Mouse (Mus musculus) CH12.LX (cell line): ENCODE measurements around the gene H2-M10.5.

Experiments used
- CHD1 ChIP-seq: IDR thresholded peaks from 2 replicates; pipeline ENCODE4 v1.6.1; 2012; ENCODE audit warnings: low read depth, low read length, improper control_type of control experiment, inconsistent platforms
- CTCF ChIP-seq, 2 experiments: IDR thresholded peaks in 1 of 2; conservative IDR thresholded peaks in 1 of 2; 2 replicates each; pipeline ENCODE4 v1.5.1; 2011 to 2012; ENCODE audit warnings: low read depth in 2 of 2, low read length in 2 of 2, improper control_type of control experiment in 1 of 2, inconsistent platforms in 1 of 2, mild to moderate bottlenecking in 1 of 2, moderate library complexity in 1 of 2
- EP300 ChIP-seq: IDR thresholded peaks from 2 replicates; pipeline ENCODE4 v1.6.1; 2011; ENCODE audit warnings: low read length, improper control_type of control experiment
- GABPA ChIP-seq: IDR thresholded peaks from 2 replicates; pipeline ENCODE4 v1.6.1; 2012; ENCODE audit warnings: low read depth, low read length, improper control_type of control experiment, inconsistent platforms; ENCODE audit not compliant: insufficient replicate concordance
- HCFC1 ChIP-seq: IDR thresholded peaks from 2 replicates; pipeline ENCODE4 v1.6.1; 2012; ENCODE audit warnings: low read depth, mild to moderate bottlenecking, inconsistent platforms, low read length, improper control_type of control experiment
- MXI1 ChIP-seq: IDR thresholded peaks from 2 replicates; pipeline ENCODE4 v1.6.1; 2011; ENCODE audit warnings: mild to moderate bottlenecking, low read depth, low read length, improper control_type of control experiment
- PAX5 ChIP-seq: IDR thresholded peaks from 2 replicates; pipeline ENCODE4 v1.6.1; 2012; ENCODE audit warnings: low read length, inconsistent platforms, mixed read lengths
- POLR2A ChIP-seq: IDR thresholded peaks from 2 replicates; pipeline ENCODE4 v1.6.1; 2011; ENCODE audit warnings: low read depth, mild to moderate bottlenecking, improper control_type of control experiment, low read length
- POLR2AphosphoS2 ChIP-seq: IDR thresholded peaks from 2 replicates; pipeline ENCODE4 v1.6.1; 2011; ENCODE audit warnings: low read depth, low read length, improper control_type of control experiment
- RCOR1 ChIP-seq: conservative IDR thresholded peaks from 2 replicates; pipeline ENCODE4 v1.6.1; 2012; ENCODE audit warnings: low read depth, mild to moderate bottlenecking, inconsistent platforms, low read length, improper control_type of control experiment
- SMC3 ChIP-seq: IDR thresholded peaks from 2 replicates; pipeline ENCODE4 v1.6.1; 2011; ENCODE audit warnings: low read depth, low read length, improper control_type of control experiment
- TBP ChIP-seq: conservative IDR thresholded peaks from 2 replicates; pipeline ENCODE4 v1.6.1; 2011; ENCODE audit warnings: low read depth, low read length, improper control_type of control experiment
- UBTF ChIP-seq: IDR thresholded peaks from 2 replicates; pipeline ENCODE4 v1.6.1; 2012; ENCODE audit warnings: low read depth, mild to moderate bottlenecking, inconsistent platforms, low read length, improper control_type of control experiment, moderate library complexity
- ZMIZ1 ChIP-seq: IDR thresholded peaks from 2 replicates; pipeline ENCODE4 v1.6.1; 2012; ENCODE audit warnings: low read depth, mild to moderate bottlenecking, inconsistent platforms, low read length, improper control_type of control experiment

DNA sequence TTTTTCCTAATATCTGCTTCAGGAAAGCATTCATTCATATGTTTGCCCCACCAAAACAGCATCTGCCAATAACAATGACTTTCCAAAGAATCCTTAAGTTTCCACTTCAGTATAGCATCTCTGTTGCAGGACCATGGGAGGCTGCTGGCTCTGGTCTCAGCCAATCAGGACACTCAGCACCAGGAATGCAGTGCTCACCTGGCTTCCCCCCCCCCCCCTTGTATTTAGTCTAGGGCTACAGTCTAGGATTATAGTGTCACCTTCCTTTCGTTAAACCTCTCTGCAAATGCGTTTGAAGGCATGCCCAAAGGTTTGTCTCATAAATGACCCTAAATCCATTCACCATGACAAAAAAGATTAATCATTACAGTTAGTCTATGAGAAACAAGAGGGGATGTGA is 15.6 kb downstream of the H2-M10.5 start:
- no peak for TF ChIP-seq POLR2A
- no peak for TF ChIP-seq CTCF (conservative IDR thresholded peaks at IDR 0.05 in 1 of 2, IDR thresholded peaks at IDR 0.05 in 1 of 2; ENCODE audit: low read depth in 2 of 2, low read length in 2 of 2)
- TF ChIP-seq GABPA, result no peak
- no peak for TF ChIP-seq PAX5
- TF ChIP-seq ZMIZ1, result no peak
- TF ChIP-seq MXI1, result no peak
- no peak for TF ChIP-seq POLR2AphosphoS2
- no peak for TF ChIP-seq TBP
- no peak for TF ChIP-seq HCFC1
- TF ChIP-seq EP300, result no peak
- TF ChIP-seq CHD1, result no peak
- no peak for TF ChIP-seq UBTF
- no peak for TF ChIP-seq RCOR1
- TF ChIP-seq SMC3, result no peak
